Mouse (Mus musculus) frontal cortex, postnatal 36 days (tissue): Measurements from ENCODE around the gene Lyrm7.

Experiments
- DNase-seq, 2 experiments: peaks; one replicate each; pipeline ENCODE4 v3.0.0; 2022; ENCODE audit warnings: low spot score in 2 of 2

The Lyrm7 gene

DNA sequence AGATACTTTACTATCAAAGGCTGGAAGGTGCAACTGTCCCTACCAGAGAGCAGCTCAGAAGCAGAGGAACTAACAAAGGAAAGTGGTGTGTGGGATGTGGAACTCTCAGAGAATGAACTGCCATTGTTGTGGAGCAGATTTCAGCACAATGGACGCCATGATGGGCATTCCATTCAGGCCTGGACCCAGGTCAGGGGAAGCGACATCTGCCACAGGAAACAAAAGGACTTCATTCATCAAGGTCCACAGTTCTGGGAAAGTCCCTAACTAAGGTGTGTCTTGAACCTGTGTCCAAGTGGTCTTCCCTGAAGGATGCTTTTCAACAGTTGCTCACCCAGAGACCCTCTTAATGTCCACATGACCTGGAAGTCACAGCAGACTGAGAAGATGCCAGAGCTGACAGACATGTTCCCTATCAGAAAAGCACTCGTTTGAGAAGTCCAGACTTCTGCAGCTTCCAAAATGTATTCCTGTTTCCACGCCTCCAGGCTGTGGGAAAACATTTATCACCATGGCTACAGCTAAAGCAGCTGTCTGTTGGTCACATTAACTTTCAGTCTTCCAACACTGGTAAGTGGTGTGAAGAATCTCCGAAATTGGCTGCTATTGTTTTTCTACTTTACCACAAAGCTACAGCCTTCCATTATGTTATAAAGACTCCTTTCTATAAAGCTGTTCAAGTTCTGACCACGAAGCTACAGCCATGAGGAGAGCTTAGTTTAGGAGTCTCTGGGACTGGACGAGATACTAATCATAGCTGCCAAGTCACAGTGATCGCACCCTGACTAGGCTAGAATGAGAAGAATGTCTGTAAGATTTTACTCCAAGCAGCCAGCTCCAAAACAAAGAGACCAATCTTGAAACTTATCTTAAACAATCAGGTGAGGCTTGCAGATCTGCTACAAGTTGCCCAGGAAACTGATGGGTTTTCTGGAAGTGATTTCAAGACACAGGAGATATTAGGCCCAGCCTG, 15.0 kb downstream of the Lyrm7 start:
- DNase-seq: peak in 1 of 2 experiments; percentile 58

DNA sequence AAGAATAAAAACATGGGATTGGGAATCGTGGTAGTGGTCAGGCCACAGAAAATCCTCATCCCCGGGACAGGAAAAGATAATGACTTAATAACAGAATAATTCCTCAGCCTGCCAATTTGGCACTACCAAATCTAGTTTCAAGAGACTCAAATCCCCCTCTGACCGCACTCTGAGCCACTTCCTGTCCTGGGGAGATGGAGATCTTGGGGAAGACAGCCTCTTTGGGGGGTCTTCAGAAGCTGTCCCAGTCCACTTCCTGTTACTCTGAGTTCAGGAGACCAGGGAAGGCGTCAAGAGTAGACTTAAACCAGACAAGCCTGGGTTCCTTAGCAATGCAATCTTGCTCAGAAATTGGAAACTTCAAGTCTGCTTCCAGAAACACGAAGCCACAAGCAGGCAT, 15.8 kb downstream of the Lyrm7 start:
- DNase-seq: no peak

DNA sequence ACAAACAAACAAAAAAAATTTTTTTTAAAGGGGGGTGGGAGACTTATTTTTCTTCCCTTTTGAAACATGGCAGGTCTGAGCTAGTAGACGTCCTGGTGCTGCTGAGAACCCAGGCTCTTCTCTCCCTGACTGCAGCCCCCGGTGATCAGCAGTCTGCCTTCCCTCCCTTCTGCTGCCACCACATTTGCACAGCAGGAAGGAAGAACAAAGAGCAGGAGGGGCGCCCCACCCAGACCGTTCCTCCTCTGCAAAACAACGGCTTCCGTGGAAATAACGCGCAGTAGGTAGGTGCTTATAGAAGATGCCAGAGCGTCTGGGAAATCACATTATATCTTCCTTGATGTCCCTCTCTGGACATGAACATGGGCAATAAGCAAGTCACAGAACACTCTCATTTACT, 16.3 kb downstream of the Lyrm7 start:
- no peak for DNase-seq

DNA sequence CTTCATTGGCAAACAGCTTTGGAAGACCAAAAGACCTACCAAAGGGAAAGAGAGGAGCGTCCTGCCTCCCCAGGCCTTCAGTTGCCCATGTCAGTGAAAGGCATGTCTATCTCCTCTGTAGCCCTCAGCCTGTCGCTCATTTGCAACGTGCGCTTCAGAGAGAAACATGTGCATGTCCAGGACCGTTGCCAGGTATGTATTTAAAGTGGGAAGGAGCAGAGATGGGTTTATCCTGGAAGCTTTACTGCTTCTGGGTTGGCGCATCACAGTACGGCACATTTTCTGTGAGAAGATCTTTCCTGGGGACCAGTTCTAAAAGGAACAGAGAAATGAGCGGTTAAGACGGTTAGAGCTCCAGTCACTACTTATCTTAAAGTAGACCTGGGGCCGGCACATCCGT, 19.8 kb downstream of the Lyrm7 start:
- no peak for DNase-seq

DNA sequence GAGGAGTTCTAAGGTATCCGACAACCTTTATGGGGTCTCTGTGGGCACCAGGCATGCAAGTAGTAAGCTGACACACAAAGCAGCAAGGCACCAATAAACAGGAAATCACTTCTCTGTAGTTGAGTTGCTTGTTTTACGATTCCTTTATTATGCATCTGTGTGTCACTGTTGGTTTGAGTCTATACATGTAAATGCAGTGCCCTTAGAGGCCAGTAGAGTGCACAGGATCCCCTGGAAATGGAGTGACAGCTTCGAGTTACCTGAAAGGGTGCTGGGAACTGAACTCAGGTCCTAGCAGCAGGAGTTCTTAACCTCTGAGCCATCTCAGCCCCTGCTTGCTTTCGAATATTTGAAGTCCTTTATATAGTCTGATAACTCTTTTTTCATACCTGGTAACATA, 21.0 kb downstream of the Lyrm7 start:
- no peak for DNase-seq

DNA sequence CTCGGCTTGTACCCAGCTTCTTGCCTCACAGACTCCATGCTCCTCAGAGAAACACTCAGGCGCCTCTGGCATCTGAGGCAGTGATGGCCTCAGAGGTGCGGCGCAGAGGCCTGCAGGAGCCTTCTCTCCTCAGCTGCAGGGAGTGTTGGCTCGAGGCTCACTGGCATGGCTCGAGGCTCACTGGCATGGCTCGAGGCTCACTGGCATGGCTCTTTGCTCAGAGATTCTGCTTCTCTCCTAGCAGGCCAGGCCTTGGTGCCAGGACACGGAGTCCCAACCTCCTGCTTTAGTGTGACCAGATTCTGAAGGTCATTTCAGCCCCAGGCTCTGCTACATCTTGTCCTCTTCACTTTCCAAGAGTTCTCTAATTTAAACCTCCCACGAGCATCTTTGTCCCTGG, 24.6 kb downstream of the Lyrm7 start:
- DNase-seq: no peak

DNA sequence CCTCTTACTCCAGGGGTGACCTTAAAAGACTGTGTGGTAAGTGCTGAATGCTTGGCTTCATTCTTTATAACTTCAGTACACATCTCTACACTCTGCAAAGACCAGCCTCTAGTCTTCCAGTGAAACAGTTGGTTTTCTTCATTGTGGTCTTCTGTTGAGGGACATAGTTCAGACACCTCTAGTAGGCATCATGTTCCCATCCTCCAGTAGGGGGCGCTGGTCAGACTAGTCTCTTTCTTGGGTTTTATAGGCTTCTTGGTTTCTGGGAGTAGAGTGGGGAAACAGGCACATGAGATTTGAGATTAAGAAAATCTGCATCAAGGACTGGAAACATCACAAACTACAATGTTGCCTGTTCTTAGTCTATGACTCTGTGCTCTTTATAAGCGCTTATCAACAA, 26.1 kb downstream of the Lyrm7 start:
- DNase-seq: no peak

DNA sequence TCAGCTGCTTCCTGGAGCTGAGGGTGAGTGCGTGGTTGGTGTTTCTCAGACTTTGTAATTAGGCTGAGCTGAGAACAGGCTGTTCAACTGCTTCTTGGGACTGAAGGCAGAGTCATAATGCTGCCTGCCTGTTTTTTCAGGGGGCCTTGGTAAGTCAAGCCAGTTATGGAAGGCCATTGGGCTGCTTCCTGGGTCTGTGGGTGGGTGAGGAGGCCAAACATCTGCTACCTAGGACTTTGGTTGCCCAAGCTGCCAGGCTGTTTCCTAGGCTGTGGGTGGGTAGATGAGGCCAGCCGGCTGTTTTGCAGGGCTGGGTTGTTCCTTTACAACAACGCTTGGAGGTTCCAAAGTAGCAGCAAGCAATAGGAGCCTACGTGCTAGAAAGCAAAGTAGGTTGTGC, 26.9 kb downstream of the Lyrm7 start:
- DNase-seq: peak; percentile 85 to 88

DNA sequence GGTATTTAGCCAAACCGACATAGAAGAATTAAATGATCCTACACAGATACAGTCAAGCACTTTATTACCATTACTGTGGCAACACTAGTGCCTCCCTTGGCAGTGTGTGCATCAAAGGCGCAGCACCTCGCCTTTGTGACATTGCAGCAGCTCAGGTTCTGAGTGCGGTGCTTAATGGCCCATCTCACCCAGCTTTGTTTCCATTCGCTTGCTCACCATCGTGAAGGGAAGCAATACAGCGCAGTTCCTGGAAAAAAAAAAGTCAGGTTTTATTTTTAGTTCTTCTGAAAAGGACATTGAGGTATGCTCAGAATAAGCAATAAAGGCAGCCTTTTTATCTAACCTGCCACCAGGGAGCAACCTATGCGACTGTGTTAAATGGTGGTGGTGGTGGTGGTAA, 33.9 kb downstream of the Lyrm7 start:
- no peak for DNase-seq

DNA sequence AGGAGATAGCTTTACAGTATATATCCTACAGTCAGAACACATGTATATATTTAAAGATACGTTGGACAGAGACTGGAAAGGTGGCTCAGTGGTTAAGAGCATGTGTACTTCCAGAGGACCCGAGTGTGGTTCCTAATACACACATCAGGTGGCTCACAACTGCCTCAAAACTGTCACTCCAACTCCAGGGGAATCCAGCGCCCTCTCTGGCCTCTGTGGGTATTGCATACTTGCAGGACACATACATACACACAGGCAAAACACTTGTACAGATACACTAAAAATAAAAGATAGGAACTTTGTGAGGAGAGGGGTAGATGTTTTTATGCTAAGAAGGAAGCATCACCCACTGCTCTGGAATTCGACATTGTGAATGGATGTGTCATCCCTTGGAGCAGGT, 34.9 kb downstream of the Lyrm7 start:
- no peak for DNase-seq

DNA sequence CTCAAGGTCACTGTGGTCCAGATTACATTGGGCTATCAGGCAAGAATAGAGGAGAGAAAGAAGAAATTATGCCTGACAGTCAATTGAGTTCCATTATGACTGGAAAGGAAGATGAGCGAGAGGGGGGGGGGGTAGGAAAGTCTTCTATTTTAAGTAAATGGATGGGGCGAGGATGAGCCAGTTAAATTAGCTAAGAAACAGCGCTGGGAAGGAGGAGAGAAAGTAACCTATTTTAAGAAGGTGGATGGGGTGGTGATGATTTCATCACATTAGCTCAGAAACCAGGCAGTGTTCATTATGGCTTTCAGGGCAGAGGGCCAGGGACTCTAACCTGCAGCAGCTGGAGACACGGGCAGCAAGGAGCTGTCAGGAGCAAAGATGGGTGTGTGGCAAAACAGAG, 37.2 kb downstream of the Lyrm7 start:
- peak; percentile 43 to 69 for DNase-seq

DNA sequence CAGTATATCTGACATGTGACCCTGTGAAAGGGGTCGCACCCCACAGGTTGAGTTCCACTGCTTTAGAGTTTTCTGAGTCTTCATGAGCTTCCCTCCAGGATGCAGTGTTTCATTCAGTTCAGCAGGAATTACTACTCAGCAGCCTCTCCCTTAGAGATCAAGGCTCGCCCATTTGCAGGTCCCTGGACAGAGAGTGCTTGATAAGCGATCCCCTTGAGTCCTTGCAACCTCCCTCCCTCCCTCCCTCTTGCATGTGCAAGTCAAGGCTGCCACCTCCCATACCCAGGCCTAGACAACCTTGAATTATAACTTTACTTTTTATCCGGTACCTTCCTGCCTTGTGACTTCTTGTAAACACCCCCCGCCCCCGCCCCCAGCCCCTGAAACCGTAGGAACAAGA, 41.2 kb downstream of the Lyrm7 start:
- no peak for DNase-seq

DNA sequence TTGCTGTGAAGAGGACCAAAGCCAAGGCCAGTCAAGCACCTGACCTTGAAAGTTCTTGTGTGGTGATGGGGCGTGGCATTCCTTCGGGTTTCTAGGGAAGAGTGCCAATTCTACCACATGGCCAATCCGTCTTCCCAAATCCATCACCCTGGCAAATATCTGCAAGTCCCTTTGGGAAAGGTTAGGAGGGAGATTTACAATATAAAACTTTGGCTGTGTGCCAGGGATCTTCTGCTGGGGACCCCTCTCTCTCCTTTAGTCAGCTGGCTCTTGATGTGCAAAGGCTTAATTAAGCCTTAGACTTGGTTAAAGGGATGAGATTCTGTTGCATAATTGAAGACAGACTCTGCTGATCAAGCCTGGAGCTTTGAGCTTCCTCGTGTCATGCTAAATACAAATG, 43.3 kb downstream of the Lyrm7 start:
- DNase-seq: no peak

DNA sequence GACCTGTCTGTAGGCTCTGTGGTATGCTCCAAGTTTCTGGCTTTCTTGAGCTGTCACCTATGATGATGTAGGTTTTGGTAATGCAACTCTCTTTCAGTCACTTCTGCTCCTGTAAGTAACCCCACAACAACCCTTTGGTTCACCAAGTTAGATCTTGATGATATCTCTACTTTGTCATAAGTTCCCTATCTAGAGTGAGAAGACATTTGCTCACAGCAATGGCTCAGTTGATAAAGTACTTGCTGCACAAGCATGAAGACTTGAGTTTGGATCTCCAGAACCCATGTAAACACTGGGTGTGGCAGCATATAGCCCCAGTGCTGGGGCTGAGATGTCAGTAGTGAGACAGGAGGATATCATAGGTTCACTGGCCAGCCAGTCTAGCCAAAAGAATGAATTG, 45.1 kb downstream of the Lyrm7 start:
- DNase-seq: no peak

DNA sequence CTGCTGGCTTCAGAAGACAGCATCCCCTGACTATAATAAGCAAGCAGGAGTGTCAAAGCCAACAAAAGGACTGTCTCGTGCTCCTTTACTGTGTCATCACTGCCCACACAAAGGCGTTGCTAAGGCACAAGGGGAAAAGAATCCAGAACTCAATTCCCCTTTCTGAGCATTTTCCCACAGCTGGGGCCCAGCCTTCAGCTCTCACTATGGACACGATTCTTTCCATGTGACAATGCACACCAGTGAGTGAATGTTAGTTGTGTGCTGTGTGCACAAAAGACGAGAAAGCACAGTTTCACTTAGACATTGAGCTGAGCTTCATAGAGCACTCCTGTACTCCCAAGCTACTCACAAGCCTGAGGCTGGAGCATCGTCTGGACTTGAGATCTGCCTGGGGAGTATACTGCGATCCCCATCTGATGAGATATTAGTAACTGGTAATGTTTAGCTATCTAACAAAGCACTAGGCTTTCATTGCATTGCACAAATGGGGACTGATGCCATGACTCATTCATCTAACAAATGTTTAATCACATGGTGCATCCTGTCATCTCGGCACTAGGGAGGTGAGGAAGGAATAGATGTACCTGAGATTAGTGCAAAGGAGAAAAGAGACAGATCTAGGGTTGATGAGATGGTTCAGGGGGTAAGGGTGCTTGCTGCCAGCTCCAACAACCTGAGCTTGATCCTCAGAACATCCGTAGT, 47.8 kb downstream of the Lyrm7 start:
- peak; percentile 38 to 73 for DNase-seq

DNA sequence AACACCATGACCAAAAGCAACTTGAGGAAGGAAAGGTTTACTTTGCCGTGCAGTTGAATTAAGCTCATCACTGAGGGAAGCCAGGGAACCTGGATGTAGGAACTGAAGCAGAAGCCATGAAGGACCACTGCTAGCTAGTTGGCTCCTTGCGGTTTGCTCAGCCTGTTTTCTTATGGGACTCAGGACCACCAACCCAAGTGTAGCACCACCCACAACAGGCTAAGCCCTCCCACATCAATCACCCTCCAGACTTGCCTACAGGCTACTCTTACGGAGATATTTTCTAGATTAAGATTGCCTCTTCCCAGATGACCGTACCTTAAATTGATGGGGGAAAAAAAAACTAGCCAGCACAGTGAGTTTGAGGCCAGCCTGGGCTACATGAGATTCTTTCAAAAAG, 48.4 kb downstream of the Lyrm7 start:
- no peak for DNase-seq

DNA sequence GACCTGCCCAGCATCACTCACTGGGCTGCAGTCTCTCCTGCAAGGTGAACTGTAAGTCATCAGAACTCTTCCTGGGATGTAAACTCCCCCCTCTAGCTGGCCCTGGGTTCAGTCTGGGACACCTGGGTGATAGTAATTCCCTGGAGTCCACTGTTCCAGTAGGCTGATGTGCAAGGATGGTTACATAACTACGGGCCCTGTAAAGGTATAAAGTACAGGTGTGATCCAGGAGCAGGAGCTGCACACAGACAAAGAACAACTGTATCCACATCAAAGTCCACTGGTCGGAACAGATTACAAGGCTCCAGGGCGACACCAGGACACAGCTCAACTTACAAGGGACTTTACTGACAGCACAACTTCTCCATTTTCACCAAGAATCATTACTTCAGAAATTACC, 49.7 kb downstream of the Lyrm7 start:
- DNase-seq: no peak

DNA sequence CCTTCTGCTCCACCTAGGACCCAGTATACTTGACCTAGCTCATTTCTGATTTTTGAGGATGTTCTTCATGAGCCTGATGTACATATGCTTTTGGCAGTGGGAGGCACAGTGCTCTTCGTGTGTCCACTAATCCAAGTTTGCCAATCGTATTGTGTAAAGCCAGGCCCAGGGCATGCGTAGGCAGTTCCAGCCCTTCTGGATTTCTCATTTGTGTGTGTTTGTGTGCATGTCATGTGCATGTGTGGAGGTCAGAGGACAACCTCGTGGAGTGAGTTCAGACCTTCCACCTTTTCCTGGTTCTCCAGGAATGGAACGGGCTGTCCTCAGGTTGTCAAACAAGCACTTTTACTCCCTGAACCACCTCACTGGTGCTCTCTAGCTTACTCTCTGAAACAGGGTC, 51.1 kb downstream of the Lyrm7 start:
- DNase-seq: no peak

DNA sequence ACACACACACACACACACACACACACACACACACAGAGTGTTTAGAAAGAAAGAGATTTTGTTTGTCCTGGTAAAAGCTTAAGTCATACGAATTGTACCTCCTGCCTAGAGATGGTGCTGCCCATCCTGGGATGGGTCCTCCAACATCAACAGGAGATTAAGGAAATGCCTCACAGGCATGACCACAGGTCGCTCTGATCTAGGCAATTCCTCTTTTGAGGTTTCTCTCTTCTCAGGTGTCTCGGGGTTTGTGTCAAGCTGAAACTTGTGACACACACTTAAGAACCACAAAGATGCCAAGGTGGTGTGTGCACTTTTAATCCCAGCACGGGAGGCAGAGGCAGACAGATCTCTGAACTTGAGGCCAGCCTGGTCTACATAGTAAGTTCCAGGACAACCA, 52.5 kb downstream of the Lyrm7 start:
- no peak for DNase-seq

DNA sequence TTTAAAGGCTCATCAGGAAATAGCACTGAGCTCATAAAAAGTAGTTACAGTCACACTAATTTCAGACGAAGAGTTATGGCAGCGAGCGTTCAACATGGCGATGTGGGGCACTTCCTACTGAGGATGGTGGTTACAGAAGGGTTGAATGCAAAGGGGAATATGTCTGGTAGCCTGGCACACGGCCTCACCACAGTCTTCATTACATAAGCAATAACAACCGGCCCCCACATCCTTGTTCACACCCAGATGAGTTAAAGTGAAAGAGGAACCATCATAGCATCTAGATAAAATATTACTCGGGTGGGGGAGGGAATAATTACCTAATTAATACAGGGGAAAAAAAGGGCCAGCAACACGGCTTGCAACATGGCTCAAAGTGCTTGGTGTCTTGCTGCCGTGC, 53.0 kb downstream of the Lyrm7 start:
- DNase-seq: no peak

DNA sequence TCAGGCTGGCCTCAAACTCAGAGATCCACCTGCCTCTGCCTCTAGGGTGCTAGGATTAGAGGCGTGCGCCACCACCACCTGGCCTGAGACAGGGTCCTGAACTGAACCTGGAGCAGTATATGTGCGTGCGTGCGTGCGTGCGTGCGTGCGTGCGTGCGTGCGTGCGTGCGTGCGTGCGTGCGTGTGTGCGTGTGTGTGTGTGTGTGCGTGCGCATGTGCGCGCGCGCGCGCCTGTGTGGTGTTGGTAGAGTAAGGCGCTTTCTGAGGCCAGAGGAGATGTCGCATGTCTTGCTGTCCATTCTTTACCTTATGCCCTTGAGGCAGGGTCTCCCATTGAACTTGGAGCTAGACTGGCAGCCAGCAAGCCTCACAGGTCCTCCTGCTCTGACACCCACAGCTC, 53.8 kb downstream of the Lyrm7 start:
- no peak for DNase-seq

DNA sequence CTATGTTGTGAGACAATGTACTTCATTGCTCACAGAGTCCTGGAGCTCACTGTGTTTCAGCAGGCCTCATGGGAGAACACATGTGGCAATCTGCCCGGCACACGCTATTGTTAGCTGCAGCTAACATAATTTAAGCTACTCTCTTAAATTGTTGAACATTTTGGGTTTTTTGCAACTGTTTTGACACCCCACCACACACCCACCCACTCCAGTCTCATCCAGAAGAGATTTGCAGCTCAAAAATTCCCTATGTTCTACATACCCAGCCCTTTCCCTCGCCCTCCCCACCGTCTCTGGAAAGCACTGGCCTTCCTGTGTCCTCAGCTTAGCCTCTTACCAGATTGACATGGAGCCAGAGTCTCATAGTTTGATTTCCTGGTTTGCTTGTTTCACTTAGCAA, 55.5 kb downstream of the Lyrm7 start:
- DNase-seq: peak; percentile 86 to 95

DNA sequence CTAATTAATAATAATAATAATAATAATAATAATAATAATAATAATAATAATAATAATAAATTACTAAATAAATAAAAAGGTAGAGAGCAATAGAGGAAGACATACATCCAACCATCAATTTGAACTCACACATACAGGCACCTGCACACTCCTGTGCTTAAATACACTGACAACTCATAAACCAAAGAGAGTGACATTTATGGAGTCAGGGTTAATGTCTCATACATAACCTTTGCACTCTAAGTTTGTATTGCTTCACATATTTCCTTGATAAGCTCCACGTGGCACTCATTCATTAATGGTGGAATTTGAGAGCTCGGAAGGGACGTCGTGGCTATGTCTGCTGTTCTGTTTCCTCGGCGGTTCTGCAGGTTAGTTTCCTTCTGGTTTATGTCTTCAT, 58.1 kb downstream of the Lyrm7 start:
- DNase-seq: no peak
